Mouse (Mus musculus): ENCODE data around the gene Nabp1.

GRCm38 (mm10) chr1:51478262-51479026 is at the start of gene Nabp1:
- TF ChIP-seq GATA1 (IDR thresholded peaks at IDR 0.05; ENCODE audit: low read length) (no peak), TAL1 (IDR thresholded peaks at IDR 0.05; ENCODE audit: low read length) (no peak)

All from erythroblast, embryonic 14.5 days (primary cell).